Mouse (Mus musculus) cerebellum, adult 9-11 months (tissue): ENCODE measurements around the gene Nsa2.
"Not testable (repeated sequence)": the region's sequence is repeated elsewhere in the genome, so short reads cannot be mapped to it uniquely, and the experiment has no call there.

Source experiments
- DNase-seq: peaks from one replicate; pipeline ENCODE4 v3.0.0; 2022

Gene Nsa2

DNA sequence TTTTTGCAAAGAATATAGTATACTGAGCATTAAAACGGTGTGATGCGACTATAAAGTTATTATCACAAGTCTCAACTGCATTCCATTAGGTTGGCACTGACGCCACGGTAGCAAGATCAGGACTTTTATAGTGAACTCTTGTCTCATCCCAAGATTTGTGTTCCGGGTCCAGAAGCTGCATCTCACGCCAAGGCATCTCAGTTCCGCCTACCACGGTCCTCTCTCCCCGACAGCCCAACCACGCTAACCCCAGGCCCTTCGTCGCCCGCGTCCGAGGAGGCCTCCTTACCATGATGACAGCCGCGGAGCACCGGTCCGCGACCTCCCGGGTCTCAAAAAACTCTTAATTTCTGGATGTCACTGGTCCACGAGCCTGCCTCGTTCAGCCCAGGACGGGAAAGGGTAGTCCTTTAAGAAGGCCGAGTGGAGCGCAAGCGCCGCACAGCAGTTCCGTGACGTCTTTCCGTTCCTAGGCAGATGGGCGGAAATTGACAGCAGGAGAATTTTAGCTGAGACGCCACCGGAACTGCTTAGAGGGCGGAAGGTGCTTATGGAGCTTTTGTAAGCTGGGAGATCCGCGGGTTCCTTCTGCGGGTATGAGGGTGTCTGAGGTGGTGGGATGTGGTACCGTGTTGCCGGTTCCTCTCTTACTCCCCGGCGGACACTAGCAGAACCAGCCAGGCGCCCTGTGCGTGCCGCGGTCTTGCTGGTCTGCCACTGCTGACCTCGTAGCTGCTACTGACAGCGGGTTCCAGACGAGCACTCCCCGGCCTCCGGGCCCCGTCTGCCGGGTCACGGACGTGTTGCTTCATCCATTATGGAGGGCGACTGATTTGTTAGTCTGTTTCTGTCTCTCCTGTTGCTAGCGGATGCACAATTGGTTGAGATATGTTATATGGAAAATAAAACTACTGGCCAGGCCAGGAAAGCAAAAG lies at the start of gene Nsa2, which contains the start of gene Gfm2:
TSS of gene Nsa2 (minus strand) at position 472 of the 935 bp plus-strand sequence.
TSS of gene Gfm2 (plus strand) at position 472 of the 935 bp plus-strand sequence.
- peak; percentile 90 for DNase-seq

- DNase-seq = no peak
Measured at GRCm38 (mm10) chr13:97186346-97186745, 48.6 kb upstream of the Nsa2 start.

GRCm38 (mm10) chr13:97184656-97185055 lies 46.9 kb upstream of the Nsa2 start:
- DNase-seq = no peak

- no peak for DNase-seq
Measured at GRCm38 (mm10) chr13:97184168-97184567, 46.4 kb upstream of the Nsa2 start.

DNA sequence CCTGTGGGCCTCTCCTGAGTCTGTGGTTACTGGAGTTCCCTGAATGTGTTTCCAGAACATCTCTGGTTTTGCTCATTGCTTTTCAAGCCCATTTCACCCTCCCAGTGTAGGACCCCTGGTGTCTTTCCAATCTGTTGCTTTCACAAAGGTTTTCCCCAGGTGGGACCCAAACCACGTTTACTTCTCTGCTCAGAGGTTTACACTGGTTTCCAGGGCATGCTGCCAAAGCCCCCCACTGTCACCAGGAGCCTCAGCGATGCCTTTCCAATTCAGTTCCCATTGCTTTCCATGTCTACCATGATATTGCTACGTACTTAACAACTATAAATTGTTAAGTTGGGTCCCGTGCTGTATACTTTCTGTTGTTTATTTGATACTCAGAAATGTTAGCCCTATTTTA lies 45.1 kb upstream of the Nsa2 start:
- DNase-seq = no peak

DNA sequence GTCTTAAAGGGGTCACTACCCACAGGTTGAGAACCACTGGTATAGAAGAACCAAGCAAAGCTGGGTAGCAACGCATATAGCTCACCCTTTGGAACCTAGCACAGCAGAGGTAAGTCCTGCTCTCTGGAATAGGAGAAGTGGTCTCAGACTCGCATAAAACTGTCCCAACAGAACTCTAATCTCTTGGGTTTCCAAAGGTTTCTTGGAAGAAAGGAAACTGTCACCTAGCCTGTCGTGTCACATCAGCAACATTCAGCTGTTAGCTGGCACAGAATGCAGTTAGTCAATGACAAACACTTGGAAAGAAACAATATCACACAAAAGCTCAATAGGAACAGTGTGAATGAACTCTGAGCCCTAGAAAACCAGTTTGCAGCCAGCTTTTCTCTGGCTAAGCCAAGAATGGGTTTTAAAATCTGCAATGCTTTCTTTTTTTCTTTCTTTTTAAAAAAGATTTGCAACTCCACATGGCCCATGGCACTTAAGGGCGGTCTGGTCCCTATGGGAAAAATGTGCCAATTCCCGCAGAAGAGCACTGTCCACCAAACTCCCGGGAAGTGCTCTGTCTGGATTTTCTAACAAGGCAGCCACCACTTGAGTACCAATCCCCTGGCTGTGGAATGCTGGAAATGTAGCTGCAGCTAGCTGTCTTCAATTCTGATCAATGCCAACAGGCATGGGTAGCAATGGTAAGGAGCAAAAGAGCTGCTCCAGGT lies 42.5 kb upstream of the Nsa2 start:
- no peak for DNase-seq

DNA sequence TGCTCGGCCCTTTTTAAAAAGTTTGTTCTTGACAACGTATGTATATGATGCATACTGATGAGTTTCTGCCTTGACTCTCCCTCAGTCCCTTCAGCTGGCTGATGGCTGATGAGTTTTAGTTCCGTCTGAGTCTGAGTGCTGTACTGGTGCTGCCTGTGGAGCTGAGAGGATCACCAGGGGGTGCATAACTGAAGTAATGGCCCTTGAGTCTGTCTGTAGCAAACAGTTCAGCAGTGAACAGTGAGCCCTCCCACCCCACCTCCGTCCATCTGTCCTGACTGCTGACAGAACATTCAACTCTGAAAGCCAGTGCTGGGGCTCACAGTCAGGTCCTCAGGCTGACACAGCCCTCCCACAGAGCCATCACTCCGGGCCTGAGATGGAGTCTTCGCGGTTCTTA lies 41.2 kb upstream of the Nsa2 start:
- DNase-seq = no peak

DNA sequence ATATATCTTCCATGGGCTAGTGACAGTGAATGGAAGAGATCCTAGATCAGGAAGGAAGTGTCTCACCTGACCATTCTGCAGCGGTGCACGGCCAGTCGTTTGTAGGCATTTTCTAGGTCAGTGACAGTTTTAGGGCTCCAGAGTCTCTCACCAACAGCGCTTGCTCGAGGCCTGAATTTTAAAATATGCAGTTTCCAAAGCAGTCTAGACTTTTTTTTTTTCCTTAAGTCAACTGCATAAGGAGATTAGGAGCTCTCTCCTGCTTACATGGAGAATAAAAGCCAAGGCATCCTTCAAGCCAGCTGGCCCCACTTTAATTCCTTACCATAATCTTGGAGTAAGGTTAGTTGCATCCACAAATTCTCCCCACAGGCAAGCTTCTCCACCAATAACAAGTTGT lies 39.0 kb upstream of the Nsa2 start:
- no peak for DNase-seq

GRCm38 (mm10) chr13:97175520-97176264 lies 38.0 kb upstream of the Nsa2 start:
- no peak for DNase-seq

DNA sequence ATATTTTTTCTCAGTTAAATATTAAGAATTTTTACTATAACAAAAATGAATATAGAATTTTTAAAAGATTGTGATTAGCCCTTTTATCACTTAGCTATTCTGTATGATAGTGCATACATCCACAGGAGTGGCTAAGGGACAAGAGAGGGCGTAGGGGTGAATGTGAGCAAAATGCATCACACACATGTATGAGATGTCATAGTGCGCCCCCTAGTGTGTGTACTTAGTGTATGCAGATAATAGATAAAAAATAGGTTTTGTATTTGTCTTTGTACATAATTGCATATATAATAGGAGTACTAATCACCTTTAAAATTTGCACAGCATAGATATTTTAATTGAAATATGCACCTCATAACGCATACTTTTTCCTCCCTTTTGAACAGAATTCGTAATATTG lies 8.1 kb upstream of the Nsa2 start:
- peak; percentile 21 for DNase-seq

GRCm38 (mm10) chr13:97142321-97142720 lies 4.6 kb upstream of the Nsa2 start:
- no peak for DNase-seq

GRCm38 (mm10) chr13:97138404-97138931 lies 731 bp upstream of the Nsa2 start:
- peak; percentile 20 for DNase-seq

- not testable (repeated sequence) for DNase-seq
Measured at GRCm38 (mm10) chr13:97130413-97130812, 7.3 kb downstream of the Nsa2 start.

DNA sequence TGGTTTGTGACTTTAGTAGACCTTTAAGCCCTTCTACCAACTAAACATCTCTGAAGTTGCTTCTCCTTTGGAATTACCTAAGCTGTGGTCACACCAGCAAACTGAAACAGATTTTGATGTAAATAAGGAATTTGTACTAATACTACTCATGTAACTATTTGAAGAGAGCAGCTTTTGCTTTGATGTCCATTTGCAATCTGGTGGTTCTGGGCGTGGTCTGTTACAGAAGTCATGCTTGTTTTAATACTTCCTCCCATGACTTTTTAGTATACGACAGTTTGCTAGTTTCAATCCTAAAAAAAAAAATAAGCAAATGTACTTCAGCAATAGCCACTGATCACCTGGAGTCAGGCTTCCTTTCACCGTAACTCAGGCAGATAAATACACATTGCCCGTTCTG lies 8.1 kb downstream of the Nsa2 start:
- not testable (repeated sequence) for DNase-seq

GRCm38 (mm10) chr13:97121341-97121740 lies 16.4 kb downstream of the Nsa2 start:
- no peak for DNase-seq

GRCm38 (mm10) chr13:97109046-97109445 lies 28.7 kb downstream of the Nsa2 start:
- no peak for DNase-seq

- DNase-seq = not testable (repeated sequence)
Measured at GRCm38 (mm10) chr13:97107721-97108120, 30.0 kb downstream of the Nsa2 start.

DNA sequence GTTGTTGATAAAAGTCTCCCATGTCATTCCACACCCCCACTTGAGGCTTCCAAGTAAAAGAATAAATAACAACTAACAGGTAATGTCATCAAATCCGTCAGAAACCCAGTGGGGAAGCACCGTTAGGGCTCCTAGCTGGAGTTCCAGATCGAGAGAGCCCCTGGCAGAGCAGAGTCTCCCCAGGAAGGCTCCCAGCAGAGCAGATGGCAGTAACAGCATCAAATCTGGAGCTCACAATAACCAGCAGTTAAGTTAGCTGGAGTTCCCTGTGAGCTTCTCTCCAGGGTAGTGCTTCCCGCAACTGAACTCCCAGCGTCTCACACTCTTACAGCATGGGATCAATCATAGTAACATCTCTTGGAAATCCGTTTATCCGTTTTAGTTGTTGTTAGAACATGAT lies 32.7 kb downstream of the Nsa2 start:
- no peak for DNase-seq

DNA sequence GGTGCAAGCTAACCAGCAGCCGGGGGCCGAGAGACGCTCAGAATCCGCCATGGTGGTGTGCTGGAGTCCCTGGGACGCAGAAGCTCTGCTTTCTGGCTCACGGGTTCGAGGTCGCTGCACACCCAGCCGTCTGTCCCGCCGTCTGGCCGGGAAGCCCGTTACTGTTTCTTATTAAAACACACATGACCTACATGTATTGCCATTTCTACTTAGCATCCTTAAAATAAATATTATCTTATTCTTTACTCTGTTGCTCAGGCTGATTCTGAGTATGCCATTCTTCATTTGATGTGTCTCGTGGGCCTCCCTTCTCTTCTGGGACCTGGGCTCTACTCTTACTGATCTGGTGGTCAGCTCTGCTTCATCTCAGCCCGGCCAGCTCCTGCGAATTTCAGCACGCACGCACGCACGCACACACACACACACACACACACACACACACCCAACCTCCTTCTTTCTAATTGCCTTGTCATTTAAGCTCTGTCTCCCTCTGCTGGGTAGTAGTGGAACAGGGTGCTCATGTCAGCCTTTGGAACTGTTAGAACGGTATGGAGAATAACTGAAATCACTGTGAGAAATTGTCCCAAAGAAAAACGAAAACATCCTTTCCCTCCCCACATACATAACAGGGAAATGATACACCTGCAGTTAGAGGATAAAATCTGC lies 38.4 kb downstream of the Nsa2 start, which contains the start of gene Gm6169:
TSS of gene Gm6169 (minus strand) at position 51 of the 666 bp plus-strand sequence.
- DNase-seq = peak; percentile 19

GRCm38 (mm10) chr13:97095726-97096125 lies 42.0 kb downstream of the Nsa2 start:
- no peak for DNase-seq

DNA sequence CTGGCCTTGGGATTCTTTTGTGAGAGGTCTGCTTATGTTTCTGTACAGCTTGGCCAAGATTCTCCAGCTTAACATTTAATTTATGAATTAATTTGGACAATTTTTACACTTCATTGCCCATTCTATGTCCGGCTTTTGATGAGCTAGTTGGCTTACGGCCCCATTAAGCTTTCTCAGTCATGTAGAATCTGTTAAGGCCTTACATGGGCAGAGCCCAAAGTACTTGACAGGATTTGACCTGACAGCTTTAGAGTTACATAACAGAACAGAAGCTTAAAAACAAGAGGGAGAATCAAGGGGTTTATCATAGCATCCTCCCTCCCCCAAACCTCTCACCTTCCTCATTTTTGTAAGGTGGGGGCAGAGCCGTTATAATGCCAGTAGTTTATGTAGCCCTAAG lies 49.6 kb downstream of the Nsa2 start:
- no peak for DNase-seq

DNA sequence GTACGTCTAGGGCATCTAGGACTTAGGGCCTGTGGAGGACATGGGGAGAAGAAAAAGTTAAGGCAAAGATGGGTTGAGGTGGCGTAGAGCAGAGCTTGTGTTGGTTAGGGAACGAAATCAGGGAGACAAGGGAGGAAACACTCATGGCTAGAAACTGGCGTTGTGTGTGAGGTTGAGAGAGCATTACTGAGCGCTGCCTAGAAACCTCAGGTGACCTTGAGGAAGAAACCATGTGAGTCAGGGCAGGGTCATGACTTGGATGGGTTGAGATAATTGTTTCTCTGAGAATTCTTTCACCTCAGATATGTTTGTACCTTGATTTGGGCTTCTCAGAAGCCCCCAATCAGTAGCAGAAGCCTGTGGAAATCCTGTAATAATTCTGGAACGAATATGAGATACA lies 50.3 kb downstream of the Nsa2 start:
- no peak for DNase-seq
